Mouse (Mus musculus) CH12F3 (cell line): ENCODE data around the gene Tbx3.

Experiments used
- in situ Hi-C: fragments of 300-500 bp; cut with MboI; formaldehyde crosslinking; loops from 2 replicates; pipeline ENCODE4 v1.14.3; 2020; ENCODE audit warnings: low sequenced_read_pairs

The Tbx3 gene

DNA sequence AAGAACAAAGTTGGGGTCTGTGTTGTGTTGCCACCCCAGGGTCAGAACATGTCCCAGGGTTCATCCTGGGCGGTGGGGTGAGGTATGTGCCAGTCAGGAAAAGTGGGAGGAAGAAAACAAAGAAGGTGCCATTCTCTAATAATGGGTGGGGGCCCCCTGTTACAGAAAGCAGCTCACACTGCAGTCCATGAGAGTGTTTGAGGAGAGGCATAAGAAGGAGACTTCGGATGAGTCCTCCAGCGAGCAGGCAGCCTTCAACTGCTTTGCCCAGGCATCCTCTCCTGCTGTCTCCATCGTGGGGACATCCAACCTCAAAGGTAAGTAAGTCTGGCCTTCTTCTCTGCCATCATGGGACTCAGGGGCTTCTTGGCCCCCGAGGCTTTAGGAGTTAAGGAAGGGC, 8.0 kb downstream of the Tbx3 start:
- in situ Hi-C loops = no loop called here

DNA sequence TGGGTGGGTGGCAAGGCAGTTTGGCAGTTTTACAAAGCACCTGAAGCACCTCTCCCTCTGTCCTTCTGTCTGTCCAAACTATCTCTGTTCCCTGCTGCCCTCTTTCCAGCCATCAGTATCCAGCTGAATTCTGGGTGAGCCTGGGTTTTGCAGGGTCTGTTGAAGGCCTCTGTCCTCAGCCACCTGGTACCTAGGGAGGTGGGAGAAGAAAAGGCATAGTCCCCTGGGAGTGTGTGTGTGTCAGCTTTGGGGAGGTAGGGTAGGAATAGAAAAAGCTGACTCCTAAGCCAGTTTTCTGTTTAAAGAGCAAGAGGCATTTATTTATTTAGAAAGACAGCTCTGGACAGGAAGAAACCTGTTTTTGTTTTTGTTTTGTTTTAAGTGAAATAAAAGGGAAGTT, 8.6 kb downstream of the Tbx3 start:
- in situ Hi-C loops = no loop called here

DNA sequence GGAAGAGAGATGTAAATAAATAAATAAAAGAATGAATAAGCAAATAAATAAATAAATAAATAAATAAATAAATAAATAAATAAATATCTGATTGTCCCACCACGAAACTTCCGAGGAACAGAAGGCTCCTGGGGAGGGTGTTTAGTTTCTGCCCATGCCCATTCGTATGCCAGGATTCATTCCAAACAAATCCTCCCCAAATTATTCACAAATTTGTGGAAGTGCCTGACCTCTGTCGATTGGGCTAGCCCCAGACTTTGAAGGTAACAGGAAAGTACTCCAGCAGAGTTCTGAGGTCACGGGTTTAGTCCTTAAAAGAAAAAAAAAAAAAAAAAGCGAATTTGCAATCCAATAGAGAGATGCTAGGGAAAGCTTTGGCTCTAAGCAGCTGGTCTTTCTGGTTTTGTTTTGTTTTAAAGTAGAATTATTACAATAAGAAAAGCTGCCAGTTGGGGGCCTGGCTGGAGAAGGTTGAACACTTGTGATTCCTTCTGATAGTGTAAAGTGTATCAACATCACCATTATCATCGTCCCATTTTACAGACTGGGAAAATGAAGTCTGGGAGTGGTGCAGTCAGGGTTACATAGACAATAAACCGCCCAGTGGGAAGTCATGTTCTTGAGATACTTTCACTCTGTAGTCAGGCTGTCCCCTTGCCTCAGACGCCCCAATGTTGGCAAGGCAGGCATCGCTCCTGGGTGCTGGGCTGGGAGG, 9.3 kb downstream of the Tbx3 start:
- in situ Hi-C loops = no loop called here

DNA sequence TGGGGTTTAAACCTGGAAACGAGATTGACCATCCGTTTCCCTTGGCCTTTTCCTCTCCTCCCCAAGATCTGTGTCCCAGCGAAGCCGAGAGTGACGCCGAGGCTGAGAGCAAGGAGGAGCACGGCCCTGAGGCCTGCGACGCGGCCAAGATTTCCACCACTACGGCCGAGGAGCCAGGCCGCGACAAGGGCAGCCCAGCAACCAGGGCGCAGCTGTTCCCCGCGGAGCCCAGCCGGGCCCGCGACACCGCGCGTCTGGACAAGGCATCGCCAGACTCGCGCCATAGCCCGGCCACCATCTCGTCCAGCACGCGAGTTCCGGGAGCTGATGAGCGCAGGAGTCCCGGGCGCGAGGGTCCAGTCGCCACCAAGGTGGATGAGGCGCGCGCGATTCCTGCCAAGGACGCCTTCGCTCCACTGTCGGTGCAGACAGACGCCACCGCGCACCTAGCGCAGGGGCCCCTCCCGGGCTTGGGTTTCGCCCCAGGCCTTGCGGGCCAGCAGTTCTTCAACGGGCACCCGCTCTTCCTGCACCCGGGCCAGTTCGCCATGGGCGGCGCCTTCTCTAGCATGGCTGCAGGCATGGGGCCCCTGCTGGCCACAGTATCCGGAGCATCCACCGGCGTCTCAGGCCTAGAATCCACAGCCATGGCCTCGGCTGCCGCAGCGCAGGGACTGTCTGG, 10.0 kb downstream of the Tbx3 start:
- in situ Hi-C loops = no loop called here

DNA sequence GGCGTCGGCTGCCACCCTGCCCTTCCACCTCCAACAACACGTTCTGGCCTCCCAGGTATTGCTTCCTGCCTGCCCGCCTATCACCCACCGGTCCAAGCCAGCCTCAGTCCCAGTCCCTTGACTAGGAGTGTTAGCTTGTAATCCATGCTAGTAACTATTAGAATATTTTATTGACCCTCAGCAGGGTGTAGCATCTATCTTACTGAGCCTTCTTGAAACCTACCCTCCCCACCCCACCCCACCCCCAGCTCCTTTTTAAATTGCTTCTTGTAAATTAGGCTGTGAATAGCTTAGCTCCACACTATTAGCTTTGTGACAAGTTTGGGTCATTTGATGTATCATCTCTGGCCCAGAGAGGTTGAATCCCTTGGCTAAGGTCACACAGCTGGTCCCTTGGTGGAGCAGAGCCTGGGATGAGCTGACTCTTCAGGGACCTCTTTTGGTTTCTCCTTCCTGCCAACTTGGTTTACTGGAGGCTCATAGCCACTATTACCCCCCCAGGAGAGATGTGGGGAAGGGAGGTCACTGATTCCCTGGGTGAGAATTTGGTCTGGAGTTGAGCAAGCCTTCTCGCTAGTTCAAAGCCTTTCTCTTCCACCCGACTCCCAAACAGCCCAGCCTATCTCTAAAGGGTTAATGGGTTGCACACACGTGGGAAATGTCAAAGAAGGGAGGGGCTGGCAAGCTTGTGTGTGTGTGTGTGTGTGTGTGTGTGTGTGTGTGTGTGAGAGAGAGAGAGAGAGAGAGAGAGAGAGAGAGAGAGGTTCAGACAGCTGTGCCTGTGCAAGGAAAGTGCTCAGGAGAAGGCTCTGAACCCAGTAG, 10.8 kb downstream of the Tbx3 start:
- in situ Hi-C loops = no loop called here

DNA sequence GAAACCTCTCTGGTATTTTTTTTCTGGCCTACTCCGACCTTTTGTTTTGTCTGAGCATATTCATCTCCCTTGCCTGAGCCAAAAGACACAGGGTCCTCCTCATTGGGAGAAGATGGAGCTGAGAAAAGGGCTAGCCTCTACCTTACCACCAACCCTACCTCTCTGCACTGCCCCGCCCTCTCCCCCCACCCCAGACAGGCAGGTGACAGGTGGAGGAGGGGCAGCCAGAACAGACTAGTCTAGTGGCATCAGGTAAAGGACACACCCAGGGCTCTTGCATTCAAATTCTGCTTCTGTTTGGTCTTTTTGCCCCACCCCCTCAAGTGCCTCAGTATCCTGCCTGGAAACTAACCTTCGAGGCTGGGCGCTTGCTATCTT, 11.4 kb downstream of the Tbx3 start:
- in situ Hi-C loops = no loop called here

DNA sequence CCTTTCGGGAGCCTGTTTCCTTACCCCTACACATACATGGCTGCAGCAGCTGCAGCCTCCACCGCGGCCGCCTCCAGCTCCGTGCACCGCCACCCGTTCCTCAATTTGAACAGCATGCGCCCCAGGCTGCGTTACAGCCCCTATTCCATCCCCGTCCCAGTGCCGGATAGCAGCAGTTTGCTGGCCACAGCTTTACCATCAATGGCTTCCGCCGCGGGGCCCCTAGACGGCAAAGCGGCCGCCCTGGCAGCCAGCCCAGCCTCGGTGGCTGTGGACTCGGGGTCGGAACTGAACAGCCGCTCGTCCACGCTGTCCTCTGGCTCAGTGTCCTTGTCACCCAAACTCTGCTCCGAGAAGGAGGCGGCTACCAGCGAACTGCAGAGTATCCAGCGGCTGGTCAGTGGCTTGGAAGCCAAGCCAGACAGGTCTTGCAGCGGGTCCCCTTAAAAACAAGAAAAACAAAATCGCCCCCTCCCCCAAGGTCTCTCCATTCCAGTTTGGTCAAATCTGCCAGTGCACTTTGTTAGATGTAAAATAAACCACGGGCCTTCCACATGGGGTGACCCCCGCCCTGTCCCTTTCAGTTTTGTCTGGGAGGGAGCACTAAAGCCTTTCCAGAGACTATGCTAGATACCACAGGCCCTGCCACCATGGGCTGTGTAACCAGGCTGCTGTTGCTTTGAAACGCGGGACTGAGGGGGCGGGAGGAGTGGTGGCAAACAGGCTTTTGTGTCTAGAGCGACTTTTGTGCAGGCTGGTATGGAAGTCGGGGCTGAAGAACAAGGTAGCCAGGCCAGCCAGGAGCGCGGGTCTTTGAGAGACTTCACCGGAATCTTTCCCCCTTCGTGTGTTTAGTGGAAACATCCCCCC, 12.4 kb downstream of the Tbx3 start:
- in situ Hi-C loops = no loop called here

DNA sequence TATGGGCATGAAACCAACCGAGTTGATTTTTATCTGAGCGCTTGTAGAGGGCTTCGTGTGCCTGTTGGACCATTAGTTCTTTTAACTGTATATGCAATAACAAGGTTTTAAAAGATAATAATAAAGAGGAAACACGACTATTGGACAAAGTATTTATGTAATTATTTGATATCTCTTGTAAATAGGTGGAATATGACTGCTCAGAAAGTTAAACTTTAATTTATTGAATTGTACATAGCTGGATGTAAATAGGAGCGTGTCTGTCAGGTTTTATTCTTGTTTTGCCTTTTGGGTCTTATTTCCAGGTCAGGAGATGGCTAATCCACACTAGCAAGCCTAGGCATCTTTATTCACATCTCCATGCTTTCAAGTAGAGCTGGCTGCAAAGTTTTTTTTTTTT, 13.4 kb downstream of the Tbx3 start:
- in situ Hi-C loops = no loop called here

DNA sequence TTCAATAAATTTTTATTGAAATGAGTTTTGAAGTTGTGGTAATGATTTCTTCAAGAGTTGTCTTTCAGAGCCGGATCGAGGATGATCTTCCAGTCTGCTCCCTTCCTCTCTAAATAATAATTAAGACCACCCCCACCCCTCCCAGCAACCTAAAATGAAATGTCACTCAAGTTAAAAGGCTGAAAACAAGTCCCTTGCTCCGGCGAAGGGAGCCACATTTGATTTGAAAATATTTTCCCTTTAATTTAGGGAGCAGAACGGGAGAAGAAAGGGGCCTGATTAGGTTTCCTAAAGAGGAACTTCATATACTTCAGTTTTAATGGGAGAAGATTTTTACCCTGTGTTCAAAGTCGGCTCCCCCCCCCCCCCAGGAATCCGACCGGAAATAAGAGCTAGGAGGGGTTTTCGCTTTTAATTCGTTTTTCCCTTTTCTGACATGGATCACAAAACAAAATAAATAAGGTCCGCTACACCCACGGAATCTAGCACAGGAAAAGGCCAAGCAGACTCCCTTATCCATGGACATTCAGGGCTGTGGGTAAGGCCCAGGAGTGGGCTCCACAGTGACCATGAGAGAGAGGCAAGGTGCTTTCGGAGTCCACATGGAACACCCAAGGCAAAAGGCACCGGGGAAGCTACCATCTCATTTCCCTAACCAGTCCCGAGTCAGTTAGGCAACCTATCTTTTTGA, 14.4 kb downstream of the Tbx3 start:
- in situ Hi-C loops = no loop called here

DNA sequence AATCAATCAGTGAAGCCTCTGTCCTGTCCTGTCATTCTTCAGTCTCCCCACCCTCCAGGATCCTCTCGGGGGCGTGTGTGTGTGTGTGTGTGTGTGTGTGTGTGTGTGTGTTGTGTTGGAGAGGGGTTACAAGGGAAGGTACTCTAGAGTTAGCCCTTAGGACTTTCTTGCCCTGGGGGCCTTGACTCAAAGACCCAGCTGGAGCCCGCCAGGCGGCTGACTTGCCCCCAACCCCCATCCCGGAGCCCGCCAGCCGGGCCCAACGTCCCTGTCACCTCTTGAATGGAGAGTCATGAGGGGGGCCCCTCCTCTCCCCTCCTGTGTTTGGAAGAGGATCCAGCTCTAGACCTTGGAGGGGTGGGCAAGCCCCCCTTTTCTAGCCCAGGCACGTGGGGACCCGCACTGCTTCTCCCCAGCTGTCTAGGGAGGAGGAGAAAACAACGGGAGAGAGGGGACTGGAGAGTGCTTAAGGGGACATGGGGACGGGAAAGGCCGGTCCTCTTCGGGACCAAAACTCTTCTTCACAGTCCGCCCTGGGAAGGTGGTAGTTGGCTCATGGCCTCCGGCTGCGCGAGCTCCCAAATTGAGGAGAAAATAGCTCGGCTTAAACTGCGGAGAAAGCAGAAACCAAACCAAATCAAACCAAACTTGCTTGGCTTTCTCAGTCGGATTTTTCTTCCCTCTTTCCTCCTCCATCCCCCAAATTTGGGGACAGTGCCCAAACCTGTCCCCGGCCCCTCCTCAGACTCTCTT, 15.2 kb downstream of the Tbx3 start:
- in situ Hi-C loops = no loop called here

DNA sequence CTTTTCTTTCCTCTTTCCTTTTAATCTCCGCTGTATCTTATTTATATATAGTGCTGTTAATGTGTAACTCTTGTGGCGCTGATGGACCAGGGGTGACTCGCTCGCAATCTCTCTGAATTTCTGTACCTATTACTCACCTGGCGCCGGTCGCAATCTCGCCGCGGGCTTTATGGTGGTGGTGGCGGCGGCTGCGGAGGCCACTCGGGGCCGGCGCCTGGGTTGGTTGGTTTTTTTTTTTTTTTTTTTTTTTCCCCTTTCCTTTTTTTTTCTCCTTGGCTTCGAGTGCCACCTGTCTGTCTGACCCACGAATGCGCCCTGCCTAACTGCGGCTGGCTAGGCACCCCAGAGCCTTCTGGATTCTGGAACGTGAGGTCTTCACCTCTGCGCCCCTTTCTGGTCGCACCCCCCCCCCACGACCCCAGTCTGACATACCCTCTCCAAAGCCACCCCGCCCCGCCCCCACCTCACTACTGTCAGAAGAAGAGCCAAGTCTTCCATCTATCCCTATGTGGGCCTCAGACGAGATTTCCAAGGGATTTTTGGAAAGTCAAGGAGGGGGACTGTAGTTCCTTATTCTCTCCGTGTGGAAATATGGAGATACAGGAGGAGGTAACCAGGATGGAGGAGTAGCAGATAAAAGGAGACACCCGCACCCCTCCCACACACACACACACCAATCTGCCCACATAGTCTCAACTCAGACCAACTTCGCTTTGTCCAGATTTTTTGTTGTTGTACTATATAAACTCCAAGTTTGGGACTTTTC, 15.9 kb downstream of the Tbx3 start:
- in situ Hi-C loops = no loop called here

DNA sequence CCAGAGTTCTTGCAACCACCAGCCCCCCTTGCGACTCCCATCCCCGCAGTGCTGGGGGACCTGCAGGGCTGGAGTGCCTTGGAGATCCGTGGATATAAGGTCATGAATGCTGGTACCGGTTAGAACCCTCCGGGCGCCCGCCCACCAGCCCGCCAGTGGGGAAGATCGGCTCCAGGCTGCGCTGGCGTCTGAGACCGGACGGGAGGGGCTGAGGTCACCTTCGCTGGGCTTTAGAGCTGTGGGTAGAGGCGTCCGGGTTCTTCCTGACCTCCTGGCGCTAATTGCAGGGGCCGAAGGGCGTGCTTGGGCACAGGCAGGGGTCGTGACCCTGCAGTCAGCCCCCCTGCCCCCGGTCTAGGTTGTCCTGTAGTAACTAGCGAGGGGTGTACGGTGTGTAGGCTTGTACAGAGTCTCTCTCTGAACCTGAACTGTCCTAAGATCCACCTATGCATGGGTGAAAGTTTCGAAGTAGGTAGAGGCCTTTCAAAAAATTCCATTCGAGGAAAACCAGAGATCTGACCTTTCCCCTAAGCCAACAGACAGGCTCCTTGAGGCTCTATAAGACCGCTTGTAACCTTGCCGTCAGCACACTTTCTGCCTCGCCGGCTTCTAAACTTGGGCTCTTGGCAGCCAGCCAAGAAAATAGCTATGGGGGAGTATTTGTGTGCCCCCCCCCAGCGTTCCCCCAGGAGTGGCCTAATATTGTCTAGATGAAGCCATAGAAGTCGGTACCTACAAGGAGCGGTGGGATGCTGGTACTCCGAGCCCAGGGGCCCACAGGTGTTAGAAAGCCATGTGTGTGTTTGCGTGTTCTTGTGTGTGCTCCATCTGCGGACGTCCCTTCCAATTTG, 16.8 kb downstream of the Tbx3 start:
- in situ Hi-C loops = no loop called here

DNA sequence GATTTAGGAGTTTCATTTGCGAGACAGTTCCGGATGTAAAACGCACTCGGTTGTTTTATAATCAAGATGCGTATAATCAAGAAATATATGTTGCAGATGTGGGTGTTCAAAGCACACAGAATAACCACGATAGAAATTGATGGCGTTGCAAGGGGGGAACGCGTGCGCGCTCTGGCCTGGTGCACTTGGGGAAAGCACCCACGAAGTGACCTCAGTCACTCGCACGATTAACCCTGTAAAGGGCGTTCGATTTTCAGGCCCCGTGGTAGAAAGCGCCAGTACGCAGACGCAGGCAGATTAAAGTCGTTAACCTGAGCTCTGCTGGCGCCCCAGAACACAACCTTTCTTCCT, 17.4 kb downstream of the Tbx3 start:
- in situ Hi-C loops = no loop called here

DNA sequence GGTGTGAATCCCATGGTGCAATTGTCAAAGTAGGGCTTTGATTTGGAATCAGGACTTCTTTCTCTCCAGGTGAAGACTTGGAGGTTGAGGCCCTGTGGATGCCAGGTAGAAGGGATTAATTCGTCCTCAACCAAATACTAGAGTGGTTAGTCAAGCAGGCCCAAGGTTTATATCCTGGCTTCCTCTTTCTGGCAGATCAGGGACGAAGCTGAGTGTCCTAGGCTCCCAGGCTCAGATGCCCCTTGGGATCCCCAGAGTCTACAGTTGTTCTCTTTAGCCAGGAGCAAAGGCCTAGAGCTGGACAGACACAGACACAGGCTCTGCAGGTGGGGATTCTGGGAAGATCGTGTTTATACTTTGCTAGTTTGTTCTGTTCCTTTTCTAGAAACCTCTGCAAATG, 17.8 kb downstream of the Tbx3 start:
- in situ Hi-C loops = no loop called here

DNA sequence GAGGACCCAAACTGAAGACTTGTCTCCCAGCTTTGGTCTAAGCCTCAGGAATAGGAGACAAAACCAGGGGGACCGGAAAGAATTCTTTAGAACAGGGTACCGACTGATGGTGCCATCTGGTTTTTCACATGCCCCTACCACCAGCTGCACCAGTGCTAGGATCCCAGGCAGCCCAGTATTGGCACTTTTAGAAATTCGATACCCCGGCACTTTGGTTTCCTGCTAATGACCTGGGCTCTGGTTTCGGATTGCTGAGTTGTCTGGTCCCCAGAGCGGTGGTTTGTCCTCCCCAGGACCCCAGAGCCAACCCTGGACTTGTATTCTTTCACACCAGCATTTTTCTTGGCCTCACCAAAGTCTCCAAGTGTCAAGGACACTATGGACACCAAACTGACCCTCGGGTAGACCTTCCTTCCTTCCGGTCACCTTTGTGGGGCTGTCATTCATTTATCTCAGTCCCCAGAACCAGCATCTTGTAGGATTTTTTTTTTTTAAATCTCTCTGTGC, 18.5 kb downstream of the Tbx3 start:
- in situ Hi-C loops = no loop called here

DNA sequence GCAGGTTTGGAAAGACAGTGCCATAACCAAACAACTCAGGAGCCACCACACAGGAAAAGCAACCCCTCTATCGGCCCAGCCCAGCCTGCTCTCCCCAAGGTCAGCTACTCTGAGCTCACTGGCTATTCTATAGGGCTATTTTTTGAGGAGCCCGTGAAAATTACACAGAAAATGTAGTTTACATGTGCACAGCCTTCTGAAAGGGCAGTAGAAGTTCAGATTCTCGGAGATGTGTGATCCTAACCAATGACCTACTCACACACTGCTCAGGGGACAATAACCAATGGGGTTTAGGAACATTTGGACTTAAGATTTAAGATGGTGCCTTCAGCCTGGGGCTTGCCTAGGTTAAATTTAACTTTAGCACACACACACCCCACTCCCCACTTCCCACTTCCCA, 19.0 kb downstream of the Tbx3 start:
- in situ Hi-C loops = no loop called here

DNA sequence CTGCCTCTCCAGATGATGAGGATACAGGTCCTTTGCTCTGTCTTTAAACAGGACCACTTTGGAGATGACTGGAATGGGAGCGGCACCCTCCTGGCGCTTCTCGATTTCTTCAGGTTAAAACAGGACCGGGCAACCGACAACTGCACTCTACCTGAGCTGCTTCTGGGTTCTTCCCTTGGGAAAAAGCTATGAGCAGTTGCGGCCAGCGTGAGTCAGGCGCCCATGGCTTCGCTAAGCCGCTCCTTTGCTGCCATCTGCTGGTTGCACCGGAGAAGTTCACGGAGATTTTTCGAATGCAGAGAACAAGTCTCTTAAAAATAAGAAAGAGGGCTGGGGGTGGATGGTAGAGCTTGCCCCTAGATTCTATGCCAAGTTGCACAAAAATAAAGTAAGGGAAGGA, 20.6 kb downstream of the Tbx3 start:
- in situ Hi-C loops = no loop called here

DNA sequence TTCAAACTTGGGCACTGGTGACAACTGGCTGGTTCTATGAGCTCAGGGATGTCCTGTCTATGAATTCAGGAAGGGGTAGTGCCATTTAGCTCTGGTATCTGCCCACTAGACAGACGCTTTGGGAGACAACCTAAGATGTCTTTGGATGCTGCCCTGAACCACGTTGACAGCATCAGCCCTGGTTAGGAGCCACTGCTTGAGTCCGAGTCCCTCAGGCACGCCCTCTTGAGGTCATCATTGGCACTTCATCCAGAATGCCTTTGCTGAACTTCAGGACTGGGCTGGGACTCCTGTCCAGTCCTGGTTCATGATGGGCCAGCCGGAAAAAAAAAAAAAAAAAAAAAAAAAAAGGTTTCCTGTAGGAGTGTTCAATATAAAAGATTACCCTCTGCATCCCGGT, 22.0 kb downstream of the Tbx3 start:
- in situ Hi-C loops = no loop called here
